Mouse (Mus musculus) spleen, embryonic (tissue): ENCODE results near the gene Ep300.

Experiments
- CTCF ChIA-PET: fragments of 350-600 bp; sonication (Branson Sonifier 250); formaldehyde crosslinking; loops from one replicate; lab custom pipeline; 2022; lab: Charles Lee

Gene Ep300

GRCm38 (mm10) chr15:81584913-81585745 lies at the start of gene Ep300:
Gene Ep300 (plus strand): TSS chr15:81585351.
- CTCF ChIA-PET = interaction anchor here (0.9 to 1.0 kb wide), 2 partner anchors 73 to 118 kb away, joined by 3 to 4 read pairs; no protein-coding TSS in a partner anchor

GRCm38 (mm10) chr15:81535881-81536351 lies 49.2 kb upstream of the Ep300 start:
- CTCF ChIA-PET = no interaction called here

GRCm38 (mm10) chr15:81538149-81538548 lies 47.0 kb upstream of the Ep300 start:
- CTCF ChIA-PET = interaction anchor here (0.6 to 0.7 kb wide), 2 partner anchors 55 to 844 kb away, joined by 3 to 6 read pairs; no protein-coding TSS in a partner anchor

GRCm38 (mm10) chr15:81539560-81539959 lies 45.6 kb upstream of the Ep300 start:
- CTCF ChIA-PET = interaction anchor here (0.7 kb wide), 1 partner anchor 91 kb away, joined by 3 read pairs; no protein-coding TSS in a partner anchor

- CTCF ChIA-PET = interaction anchor here (0.5 kb wide), 1 partner anchor 238 kb away, joined by 7 read pairs; no protein-coding TSS in a partner anchor
Measured at GRCm38 (mm10) chr15:81544916-81545315, 40.2 kb upstream of the Ep300 start.

GRCm38 (mm10) chr15:81545387-81546176 lies 39.6 kb upstream of the Ep300 start:
- CTCF ChIA-PET = interaction anchor here (0.5 kb wide), 1 partner anchor 239 kb away, joined by 7 read pairs; no protein-coding TSS in a partner anchor

- CTCF ChIA-PET = no interaction called here
Measured at GRCm38 (mm10) chr15:81553455-81553854, 31.7 kb upstream of the Ep300 start.

- CTCF ChIA-PET = no interaction called here
Measured at GRCm38 (mm10) chr15:81554558-81555297, 30.4 kb upstream of the Ep300 start.

GRCm38 (mm10) chr15:81555986-81556385 lies 29.2 kb upstream of the Ep300 start:
- CTCF ChIA-PET = interaction anchor here (0.6 kb wide), 1 partner anchor 115 kb away, joined by 4 read pairs; no protein-coding TSS in a partner anchor

GRCm38 (mm10) chr15:81561501-81561900 lies 23.6 kb upstream of the Ep300 start:
- CTCF ChIA-PET = no interaction called here

- CTCF ChIA-PET = interaction anchor here (0.7 kb wide), 3 partner anchors 12 to 1303 kb away, joined by 3 to 7 read pairs (median 3); no protein-coding TSS in a partner anchor
Measured at GRCm38 (mm10) chr15:81561996-81562395, 23.2 kb upstream of the Ep300 start.

GRCm38 (mm10) chr15:81562491-81563488 lies 22.4 kb upstream of the Ep300 start:
- CTCF ChIA-PET = interaction anchor here (0.5 to 0.7 kb wide), 6 partner anchors 13 to 1304 kb away, joined by 3 to 14 read pairs (median 3); no protein-coding TSS in a partner anchor

- CTCF ChIA-PET = no interaction called here
Measured at GRCm38 (mm10) chr15:81568093-81568492, 17.1 kb upstream of the Ep300 start.

- CTCF ChIA-PET = no interaction called here
Measured at GRCm38 (mm10) chr15:81568592-81568991, 16.6 kb upstream of the Ep300 start.

- CTCF ChIA-PET = interaction anchor here (0.5 to 0.6 kb wide), 2 partner anchors 35 to 506 kb away, joined by 3 to 5 read pairs; no protein-coding TSS in a partner anchor
Measured at GRCm38 (mm10) chr15:81576961-81577360, 8.2 kb upstream of the Ep300 start.

GRCm38 (mm10) chr15:81577743-81578165 lies 7.4 kb upstream of the Ep300 start:
- CTCF ChIA-PET = no interaction called here

- CTCF ChIA-PET = interaction anchor here (0.6 to 1.0 kb wide), 3 partner anchors 72 to 379 kb away, joined by 3 to 11 read pairs (median 4); no protein-coding TSS in a partner anchor
Measured at GRCm38 (mm10) chr15:81584466-81584865, 685 bp upstream of the Ep300 start.

- CTCF ChIA-PET = interaction anchor here (0.6 to 1.2 kb wide), 2 partner anchors 19 to 60 kb away, joined by 3 to 4 read pairs; no protein-coding TSS in a partner anchor
Measured at GRCm38 (mm10) chr15:81585746-81586461, 753 bp downstream of the Ep300 start.
